Mouse (Mus musculus): ENCODE measurements around the gene Tnfrsf9. TPM values are rescaled to one million over a fixed set of nuclear protein-coding genes. Genes with fewer than 3 reads are reported as not detected.
"Not testable (repeated sequence)": the region's sequence is repeated elsewhere in the genome, so short reads cannot be mapped to it uniquely, and the experiment has no call there.

The Tnfrsf9 gene
- polyA plus RNA-seq (2017; shearing (Covaris generic)), result 100 to 1,000 TPM; 209 to 263 TPM

DNA sequence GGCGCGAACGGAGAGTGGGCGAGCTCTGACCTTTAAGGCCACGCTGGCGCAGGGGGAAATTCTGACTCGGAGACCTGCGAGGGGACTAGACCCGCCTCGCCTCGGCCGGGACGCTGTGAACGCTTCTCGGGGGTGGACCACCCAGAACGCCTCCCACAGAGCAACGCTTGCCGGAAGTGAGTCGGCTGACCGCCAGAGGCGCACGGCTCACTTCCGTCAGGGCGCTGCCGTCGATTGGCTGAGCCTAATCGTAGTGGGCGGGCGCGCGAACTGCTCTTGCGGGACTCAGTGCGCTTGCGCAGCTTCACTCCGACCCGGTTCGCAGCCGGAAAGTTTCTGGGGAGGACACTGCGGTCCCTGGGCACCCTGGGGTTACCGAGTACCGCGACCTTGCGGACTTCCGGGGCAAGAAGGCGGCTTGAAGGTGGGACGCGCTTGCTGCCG, at the start of gene Tnfrsf9, which contains the start of gene Park7:
TSS of gene Tnfrsf9 (plus strand) at position 273 of the 444 bp plus-strand sequence.
TSS of gene Park7 (minus strand) at position 148 of the 444 bp plus-strand sequence.
- peak; percentile 69 for ATAC-seq

DNA sequence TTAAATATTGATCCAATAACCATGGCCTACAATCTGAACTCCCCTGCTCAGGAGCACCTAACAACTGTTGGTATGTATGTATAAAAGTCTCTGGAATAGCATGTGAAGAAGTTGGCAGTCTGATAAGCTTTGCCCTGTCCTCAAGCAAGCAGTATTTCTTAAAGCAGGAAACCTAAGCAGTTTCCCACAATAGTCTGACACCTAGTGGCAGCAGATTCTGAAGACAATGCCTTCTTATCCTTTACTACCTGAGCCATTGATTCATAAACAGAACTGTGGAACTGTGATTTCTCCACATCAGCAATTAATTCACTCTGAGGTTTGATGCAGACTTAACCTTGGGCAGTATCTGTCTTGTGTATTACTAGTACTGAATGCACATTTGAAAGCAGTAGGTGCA, 49.0 kb upstream of the Tnfrsf9 start:
- no peak for ATAC-seq

DNA sequence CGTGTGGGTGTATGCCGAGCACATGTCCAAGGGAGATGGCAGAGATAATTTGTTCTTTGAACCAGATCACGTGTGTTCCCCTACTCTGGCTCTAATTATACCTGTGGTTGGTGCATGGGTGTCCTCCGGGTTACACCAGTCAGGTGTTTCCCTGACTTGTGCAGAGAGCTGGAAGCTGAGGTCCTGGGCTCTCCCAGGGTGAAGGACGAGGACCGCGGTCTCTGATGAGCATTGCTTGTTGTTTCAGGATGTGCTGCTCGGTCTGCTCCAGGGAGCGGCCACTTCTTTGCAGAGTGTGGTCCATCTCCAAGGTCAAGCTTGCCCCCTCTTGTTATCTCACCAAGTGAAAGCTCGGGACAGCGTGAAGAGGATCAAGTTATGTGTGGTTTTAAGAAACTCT, 48.3 kb upstream of the Tnfrsf9 start:
- no peak for ATAC-seq

DNA sequence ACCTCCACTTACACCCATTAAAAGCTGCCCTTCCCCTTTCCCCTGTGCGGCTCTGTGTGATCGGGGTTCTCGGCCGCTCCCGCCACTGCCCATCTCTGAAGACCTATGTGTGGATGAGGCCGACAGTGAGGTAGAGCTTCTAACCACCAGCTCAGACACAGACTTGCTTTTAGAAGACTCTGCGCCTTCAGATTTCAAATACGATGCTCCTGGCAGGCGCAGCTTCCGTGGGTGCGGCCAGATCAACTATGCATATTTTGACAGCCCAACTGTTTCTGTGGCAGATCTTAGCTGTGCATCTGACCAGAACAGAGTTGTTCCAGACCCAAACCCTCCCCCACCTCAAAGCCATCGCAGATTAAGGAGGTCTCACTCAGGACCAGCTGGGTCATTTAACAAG, 47.9 kb upstream of the Tnfrsf9 start:
- no peak for ATAC-seq

DNA sequence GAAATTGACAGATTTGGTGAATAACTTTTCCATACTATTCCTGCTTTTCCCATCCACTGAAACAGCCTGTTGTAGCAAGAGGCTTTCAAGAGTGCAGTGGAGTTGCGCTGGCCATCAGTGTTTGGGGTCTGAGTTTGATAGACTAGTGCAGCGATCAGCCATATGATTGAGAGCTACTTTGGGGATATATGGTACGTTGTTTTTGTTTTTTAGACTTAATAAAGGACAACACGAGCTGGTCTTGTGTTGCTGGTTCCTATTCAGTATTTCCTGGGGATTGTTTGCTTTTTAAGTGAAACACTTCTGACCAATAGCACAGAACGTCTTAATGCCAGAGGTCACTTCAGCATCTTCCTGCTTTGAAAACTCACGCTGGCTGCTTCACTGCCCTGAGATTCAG, 46.2 kb upstream of the Tnfrsf9 start:
- ATAC-seq, result no peak

DNA sequence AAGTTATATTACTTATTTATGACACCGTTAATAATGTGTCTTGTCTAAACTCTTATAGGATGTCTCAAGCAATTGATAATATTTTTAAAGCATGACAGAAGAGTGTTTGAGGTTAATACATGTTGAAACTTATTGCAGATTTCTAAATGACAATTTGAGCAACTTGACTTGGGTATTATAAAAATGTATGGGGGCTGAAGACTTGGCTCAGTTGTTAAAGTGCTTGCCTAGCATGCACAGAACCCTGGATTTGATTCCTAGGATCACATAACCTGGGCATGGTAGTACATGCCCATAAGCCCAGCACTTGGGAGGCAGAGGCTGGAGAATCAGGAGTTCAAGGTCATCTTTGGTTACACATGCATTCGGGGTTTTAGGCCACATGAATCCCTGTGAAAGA, 45.5 kb upstream of the Tnfrsf9 start:
- ATAC-seq, result no peak

DNA sequence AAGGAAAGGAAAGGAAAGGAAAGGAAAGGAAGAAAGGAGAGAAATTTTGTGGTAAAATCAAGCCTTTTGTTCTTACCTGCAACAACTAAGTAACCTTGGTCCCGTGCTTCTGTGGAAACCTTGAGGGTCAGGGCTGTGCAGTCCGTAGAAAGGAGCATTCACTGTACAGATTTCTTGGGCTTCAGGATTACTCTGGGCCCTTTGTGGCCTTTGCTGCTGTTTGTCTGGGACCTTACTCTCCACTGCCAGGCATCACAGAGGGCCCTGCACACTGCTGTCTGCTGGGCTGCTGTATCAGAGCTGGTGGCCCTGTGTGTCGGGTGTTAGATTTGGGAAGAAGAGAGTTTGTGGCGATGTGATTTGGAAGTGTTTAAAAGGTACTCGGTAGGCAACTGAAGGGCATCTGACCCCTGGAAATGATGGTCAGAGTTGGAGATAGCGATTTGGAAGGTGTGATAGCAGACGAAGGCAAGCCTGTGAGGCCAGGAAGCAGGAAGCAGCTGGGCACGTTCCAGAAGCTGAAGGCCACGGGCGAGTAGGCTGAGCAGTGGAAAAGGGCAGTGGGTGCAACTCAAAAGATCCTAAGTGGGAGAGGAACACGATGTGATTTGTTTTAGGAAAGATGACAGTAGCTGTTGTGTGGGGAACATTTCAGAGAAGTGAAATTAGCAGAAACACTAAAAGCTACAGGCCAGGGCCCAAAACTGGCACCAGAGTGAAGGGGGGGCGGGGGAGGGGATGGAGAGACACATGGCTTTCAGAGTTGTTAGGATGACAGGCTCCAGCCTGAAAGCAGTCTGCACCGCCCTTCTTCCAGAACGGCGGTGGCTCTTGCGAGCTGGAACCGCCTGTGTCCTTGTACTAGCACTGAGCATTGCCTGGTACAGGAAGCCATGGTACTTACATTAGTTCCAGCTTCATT, 44.8 kb upstream of the Tnfrsf9 start:
- no peak for ATAC-seq

DNA sequence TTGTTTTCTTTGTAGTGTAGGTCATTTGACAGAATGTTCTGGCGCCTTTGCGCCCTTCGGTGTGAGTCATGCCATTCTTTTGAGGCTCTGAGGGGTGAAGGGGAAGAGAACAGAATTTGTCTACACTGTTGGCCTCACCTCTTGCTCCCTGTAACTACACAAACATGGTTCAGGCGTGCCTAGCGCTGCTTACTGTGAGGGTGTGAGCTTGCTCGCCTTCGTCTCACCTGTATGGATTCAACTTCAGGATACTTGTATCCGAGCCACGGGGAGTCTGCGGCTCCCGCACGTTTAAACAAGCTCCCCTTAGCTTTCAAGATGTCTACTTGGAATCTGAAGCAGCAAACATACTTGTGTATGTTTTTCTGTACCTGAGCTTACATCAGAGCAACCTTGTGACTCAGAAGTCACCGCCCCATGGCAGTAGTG, 43.4 kb upstream of the Tnfrsf9 start:
- ATAC-seq, result no peak

DNA sequence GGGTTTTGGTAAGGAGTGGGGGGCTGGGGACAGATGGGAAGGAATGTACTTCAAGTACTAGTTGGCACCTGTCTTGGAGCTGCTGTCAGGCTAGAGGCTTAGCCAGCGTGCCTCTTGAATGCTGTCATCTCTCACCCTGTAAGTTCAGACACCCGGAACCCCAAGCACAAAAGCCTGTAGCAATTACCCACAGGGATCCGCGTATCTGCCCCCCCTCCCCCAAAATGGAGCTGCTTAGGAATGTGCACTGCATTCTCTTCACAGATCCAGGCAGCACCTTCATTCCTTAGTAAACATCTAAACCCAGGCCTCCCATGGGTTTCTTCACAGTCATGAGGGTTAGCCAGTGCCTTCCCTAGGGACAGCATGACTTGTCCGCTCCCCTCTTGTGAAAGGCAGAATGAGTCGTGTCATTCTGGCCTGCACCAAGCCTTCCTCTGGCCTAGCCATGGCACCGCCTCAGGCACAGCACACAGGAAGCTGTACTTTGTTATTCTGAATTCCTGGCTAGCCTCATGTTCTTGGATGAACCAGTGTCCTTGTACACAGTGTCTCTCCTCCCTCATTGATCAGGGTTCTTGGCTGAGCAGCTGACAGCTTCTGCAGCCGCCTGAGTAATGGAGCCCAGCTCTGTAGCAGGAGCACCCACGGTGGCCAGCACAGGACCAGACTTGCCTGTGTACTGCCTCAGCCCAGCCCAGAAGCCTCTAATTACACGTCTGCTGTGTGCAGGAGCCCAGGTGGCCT, 42.8 kb upstream of the Tnfrsf9 start:
- no peak for ATAC-seq

DNA sequence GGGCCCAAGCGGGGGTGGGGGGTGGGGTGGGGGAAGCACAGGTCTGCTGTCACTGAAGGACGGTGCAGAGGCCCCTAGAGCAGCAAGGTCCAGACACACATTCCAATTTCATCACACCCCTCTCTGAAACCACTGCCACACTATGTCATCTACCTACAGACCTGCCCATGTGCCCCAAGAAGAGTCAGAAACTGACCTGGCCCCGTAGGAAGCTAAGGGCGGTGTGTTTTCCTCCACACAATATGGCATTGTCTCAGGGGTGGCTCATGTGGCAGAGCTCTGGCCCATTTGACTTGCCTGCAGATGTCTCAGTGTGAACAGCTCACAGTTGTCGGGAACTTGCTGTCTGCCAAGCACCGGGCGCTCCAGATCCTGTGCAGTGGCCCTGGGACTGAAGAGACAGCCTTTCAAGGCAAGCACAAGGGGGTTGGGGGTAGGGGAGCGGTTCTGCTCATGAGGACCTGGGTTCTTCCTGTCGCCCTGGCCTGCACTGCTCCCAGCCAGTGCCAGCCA, 42.2 kb upstream of the Tnfrsf9 start:
- no peak for ATAC-seq

DNA sequence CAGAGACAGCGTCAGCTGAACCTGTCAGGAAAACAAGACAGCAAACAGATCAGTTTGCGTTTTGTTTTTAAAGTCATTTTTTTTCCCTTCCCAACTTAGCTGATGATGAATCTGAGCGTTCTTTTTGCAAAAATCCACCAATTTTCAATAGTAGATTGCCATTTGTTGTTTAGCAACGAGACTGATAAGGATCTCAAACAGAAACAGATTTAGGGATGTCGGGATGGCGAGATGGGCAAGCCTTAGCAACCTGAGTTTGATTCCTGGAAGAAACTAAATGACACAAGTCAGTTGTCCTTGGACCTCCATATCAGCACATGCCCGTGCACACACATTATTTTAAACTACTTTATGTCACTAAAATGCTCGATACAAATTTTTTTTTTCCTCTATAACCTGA, 41.7 kb upstream of the Tnfrsf9 start:
- no peak for ATAC-seq

DNA sequence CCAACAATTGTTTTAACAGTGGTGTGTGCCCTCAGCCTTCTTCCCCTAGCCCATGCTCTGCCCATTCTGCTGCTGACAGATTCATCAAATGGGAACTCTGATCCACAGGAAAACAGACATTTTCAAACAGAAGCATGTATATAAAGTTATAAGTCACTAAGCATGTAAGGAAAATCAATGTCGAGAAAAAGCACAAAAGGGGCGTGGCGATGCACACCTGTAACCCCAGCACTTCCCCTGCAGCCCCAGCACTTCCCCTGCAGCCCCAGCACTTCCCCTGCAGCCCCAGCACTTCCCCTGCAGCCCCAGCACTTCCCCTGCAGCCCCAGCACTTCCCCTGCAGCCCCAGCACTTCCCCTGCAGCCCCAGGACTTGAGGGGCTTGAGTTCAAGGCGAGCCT, 39.9 kb upstream of the Tnfrsf9 start:
- not testable (repeated sequence) for ATAC-seq

DNA sequence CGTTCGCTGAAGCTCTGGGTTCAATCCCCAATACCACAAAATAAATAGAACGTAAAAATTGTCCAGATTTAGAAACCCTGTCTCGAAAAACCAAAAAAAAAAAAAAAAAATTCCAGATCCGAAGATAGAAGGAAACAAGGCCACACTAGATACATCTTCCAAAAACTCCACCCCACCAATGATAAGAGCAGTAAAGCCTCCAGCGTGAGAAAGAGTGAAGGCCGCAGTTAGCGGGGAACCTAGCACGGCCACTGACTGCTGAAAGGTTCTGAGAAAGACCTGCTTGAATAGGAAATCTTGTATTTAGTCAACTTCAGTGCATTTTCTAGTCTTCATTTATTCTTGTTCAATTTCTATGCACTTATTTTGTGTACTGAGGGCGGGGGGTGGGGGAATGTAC, 39.0 kb upstream of the Tnfrsf9 start:
- ATAC-seq, result no peak

DNA sequence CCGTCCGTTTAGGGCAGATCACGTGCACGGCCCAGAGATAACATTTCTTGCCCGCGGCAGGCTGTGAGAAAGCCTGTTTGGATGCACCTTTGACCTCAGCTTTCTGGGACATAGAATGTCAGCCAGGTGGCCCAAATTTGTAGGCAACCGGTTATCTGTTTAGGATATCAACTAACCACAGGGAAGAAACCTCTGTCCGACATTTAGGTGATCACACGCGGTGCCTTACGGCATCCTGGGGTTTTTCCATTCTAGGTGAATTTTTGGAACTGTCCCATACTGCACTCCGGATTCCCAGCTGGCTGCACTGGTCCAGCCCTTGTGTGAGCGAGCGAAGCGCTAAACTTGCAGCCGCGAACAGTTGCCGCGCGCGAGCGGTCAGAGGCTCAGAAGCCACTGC, 34.7 kb upstream of the Tnfrsf9 start:
- ATAC-seq, result no peak

DNA sequence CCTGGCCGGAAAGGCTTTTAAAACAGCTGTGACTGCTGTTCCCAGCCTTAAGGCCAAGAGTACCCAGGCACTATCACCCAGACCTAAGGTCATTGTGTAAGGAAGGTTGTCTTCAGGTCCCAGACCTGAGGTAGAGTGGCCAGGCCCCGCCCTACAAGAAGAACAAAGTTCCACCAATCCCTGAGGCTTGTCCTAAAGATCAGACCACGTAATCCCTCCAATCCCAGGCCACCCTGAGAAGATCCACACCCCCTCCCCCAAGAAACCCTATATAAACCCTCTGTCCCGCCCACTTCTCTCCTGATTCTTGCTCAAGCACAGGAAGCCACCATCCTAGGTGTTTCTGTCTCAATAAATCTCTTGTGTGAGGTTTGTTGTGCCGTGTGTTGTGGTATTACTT, 34.0 kb upstream of the Tnfrsf9 start:
- ATAC-seq, result no peak

DNA sequence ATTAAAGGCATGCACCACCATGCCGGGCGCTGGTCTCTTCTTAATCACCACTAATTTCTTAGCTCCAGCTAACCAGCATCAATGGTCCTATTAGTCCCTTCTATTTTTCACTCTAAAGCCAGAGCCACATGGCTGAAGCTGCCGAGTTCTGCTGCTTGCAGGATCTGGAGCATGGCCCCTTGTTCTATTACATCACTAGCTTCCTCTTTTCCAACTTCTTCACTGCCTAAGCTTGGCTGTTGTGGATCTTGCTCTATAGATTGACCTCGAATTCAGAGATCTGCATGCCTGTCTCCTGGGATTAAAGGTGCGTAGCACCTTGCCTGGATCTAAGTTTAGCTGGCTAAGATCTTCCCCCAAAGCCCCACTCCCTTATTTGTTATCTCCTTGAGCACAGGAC, 31.7 kb upstream of the Tnfrsf9 start:
- no peak for ATAC-seq

DNA sequence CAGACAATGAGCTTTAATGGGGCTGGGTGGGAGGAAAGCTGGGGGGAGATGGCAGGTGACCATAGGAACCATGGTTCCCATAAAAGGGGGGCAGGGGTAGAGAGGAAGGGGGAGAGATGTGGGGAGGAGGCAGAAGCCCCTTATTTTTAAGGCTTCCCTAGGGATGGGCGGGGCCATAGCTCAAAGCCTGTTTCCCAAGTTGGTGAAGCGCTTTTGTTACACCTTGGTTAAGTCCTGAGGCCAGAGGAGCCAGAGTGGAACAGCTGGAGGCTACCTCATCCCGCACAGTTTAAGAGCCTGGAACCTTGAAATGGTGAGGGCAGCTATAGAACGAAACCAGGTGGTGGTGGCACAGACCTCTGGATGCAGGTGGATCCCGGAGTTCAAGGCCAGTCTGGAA, 26.5 kb upstream of the Tnfrsf9 start:
- ATAC-seq, result no peak

DNA sequence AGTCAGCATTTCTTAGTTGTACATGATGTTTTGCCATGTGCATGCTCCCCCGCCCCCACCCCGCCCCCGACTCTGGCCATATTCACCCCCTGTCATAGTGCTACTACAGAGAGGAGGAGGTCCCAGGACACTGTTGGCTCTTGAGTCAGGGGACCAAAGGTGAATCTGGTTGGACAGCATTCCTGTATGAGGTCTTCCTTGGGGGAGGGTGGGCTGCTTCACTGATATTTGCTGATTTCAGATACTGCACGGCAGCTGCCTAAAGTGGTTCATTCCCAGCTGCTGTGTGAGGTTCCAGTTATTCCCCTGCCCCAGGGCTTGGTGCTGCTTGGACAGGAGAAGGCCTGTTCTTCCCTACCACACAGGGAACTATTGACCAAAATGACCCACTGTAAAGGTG, 25.9 kb upstream of the Tnfrsf9 start:
- ATAC-seq, result no peak

DNA sequence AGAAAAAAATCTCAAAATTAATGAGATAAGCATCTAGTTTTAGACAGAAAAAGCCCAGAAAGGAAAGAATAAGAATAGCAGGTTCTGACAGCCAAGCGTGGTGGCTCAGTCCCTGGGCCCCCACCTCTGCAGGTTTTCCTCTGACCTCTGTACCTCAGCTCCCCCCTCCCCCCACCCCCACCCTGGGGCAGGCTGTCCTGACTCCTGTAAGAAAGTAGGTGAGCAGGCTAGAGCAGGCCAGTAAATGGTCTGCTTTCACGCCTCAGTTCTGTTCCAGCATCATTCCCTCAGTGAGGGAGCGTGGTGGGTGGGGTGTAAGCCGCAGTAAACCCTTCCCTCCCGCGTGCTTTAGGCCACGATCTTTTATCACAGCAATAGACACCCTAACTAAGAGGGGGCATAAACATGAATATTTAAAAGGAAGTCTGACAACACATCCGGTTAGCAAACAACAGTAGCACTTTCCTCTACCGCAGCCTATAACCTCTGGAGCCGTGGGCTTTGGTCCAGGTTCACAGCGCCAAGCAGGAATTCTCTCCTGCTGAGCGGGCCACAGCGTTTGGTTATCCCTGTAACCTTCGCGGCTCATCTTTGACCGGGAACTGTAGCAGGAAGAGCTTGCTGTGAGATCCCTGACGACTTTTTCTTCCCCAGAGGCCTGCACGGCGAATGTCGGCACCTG, 24.9 kb upstream of the Tnfrsf9 start:
- no peak for ATAC-seq

DNA sequence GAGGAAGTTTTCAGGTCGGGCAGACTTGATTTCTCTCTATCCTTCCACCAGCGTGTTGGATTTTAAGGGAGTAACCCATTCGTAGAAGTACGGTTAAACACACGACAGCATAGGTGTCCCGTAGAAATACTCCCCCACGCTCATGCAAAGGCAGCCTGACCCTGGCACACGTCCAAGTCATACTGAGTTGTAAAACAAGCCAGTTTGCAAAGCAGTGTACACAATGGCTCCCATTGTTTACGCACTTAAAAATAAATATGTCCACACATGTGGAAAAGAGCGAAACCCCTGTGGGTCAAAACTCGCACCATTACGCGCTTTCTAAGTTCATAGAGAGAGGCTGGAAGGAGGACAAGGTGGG, 24.4 kb upstream of the Tnfrsf9 start:
- no peak for ATAC-seq

DNA sequence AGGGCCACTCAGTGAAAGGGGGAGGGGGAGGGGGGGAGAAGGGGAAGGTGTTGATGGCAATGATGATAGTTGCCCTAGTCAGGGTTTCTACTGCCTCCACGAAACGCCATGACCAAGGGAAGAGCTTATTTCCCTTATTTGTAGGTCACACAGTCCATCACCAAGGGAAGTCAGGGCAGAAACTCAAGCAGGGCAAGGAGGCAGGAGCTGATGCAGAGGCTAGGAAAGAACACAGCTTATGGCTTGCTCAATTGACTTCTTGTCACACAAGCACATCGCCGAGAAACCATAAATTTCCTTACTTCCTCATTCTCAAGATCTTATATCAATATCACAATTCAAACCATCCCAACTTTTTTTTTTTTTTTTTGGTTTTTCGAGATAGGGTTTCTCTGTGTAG, 23.1 kb upstream of the Tnfrsf9 start:
- no peak for ATAC-seq

DNA sequence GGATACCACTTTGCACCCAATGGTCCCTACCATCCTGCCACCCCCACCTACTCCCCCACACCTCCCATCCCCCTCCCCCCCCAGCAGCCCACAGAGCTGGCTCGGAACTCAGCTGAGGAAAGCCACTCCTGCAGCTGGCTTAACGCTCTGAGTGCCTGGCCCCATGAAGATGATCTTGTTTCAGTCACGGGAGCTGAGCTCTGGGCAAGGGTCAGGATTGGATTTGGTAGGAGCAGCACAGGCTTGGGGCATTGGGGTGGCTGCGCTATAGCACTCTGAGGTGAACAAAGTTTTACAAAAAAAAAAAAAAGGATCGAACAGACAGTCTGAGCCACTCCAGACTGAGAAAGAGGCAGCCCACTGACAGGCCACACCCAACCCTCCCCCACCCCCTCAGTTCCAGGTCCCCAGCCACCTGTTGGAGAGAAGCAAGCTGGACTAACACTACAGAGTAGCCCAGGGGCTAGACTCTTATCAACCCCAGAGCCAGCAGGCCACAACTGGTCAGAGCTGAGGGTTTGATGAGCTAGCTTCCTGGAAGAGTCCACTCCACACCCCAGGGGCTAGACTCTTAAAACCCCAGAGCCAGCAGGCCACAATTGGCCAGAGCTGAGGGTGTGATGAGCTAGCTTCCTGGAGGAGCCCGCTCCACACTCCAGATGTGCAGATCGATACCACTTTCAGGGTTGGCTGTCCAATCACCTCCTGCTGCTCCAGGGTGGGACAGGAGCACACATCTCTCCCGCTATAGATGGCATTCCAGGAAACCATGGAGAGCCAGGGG, 19.5 kb upstream of the Tnfrsf9 start:
- no peak for ATAC-seq
